ENCODE assay signal across 7 mouse cellular contexts in genomic region chr1:183296465-183296864, GRCm38 (mm10). TPM values are rescaled to one million over a fixed set of nuclear protein-coding genes. Genes with fewer than 3 reads are reported as not detected.
DNase-seq lines count a peak whose midpoint lies in the region; ATAC-seq and TF ChIP-seq lines count a peak whose summit lies in the region.

Gene Aida (plus strand): TSS chr1:183296590.

- in situ Hi-C loops in ES-E14 (cut with MboI; ENCODE audit: low sequenced_read_pairs in 2 of 2, unreplicated experiment in 2 of 2), result no loop called here

- H3K4me3 ChIP-seq in ES-E14 (ENCODE audit: insufficient read depth in 1 of 2, low read depth in 1 of 2, low read length in 2 of 2, poor library complexity in 1 of 2, severe bottlenecking in 1 of 2), result peak within 1 kb of the TSS; percentile 82 to 84
- peak within 1 kb of the TSS; percentile 52 for H3K4me3 ChIP-seq in forebrain, embryonic 13.5 days
- peak within 1 kb of the TSS; percentile 56 for H3K4me3 ChIP-seq in left cerebral cortex, adult 2 months
- peak within 1 kb of the TSS; percentile 95 for H3K4me3 ChIP-seq in spleen, adult 2 months (ENCODE audit: extremely low read depth, insufficient read depth, insufficient read length)

- DNase-seq in ES-E14 (ENCODE audit: low read depth, low spot score), result peak; percentile 30
- peak; percentile 50 to 54 for DNase-seq in adrenal gland, postnatal 36 days
- peak; percentile 55 for DNase-seq in heart, postnatal 4 days
- DNase-seq in left cerebral cortex, adult 2 months (ENCODE audit: extremely low spot score in 1 of 2, low spot score in 2 of 2), result peak; percentile 36 to 46
- DNase-seq in lung, postnatal 25 days (ENCODE audit: low spot score), result peak; percentile 34
- DNase-seq in spleen, adult 2 months (ENCODE audit: low read depth in 1 of 2, low spot score in 2 of 2), result peak in 1 of 2 experiments; percentile 58

- peak within 1 kb of the TSS; percentile 63 for H3K4me2 ChIP-seq in forebrain, embryonic 13.5 days

- no peak; the same call in 1 of the 2 replicates for TF ChIP-seq CTCF in left cerebral cortex, adult 2 months (IDR thresholded peaks at IDR 0.05)
- TF ChIP-seq CTCF in spleen, adult 2 months (IDR thresholded peaks at IDR 0.05; ENCODE audit: extremely low read depth, insufficient read depth, insufficient read length, insufficient replicate concordance), result no peak

- no peaks in the 10 kb centered on the region for H3K36me3 ChIP-seq in ES-E14 (ENCODE audit: control insufficient read depth, insufficient read depth, low read length, poor library complexity, severe bottlenecking)
- H3K36me3 ChIP-seq in forebrain, embryonic 13.5 days (ENCODE audit: poor library complexity, severe bottlenecking), result peaks cover 18% of the 10 kb centered on the region
- H3K36me3 ChIP-seq in spleen, adult 2 months (ENCODE audit: control insufficient read depth, insufficient read depth, low read length), result peaks cover 11% of the 10 kb centered on the region

- H3K27ac ChIP-seq in ES-E14 (ENCODE audit: insufficient read depth, low read depth, low read length, poor library complexity, severe bottlenecking), result peak within 1 kb of the TSS; percentile 73
- H3K27ac ChIP-seq in forebrain, embryonic 13.5 days, result peak within 1 kb of the TSS; percentile 57
- H3K27ac ChIP-seq in left cerebral cortex, adult 2 months, result peak within 1 kb of the TSS; percentile 76
- peak within 1 kb of the TSS; percentile 97 for H3K27ac ChIP-seq in spleen, adult 2 months (ENCODE audit: insufficient read depth, low read length)

- no peaks in the 10 kb centered on the region for H3K27me3 ChIP-seq in forebrain, embryonic 13.5 days
- no peaks in the 10 kb centered on the region for H3K27me3 ChIP-seq in spleen, adult 2 months (ENCODE audit: control insufficient read depth, insufficient read depth, low read length)

- H3K9me3 ChIP-seq in ES-E14 (ENCODE audit: control insufficient read depth, insufficient read depth, low read depth, low read length), result no peaks in the 10 kb centered on the region
- no peaks in the 10 kb centered on the region for H3K9me3 ChIP-seq in forebrain, embryonic 13.5 days (replicated peaks)

- intact Hi-C loops in left cerebral cortex, adult 2 months (cut with DNase I), result loop anchor here (2.0 kb wide), 1 partner anchor 48 kb away; no protein-coding TSS in a partner anchor

- H3K4me1 ChIP-seq in ES-E14 (ENCODE audit: control insufficient read depth in 2 of 2, insufficient read depth in 2 of 2, low read length in 2 of 2, poor library complexity in 1 of 2), result no peaks in the 10 kb centered on the region
- peaks cover 6% of the 10 kb centered on the region; the same call in 1 of the 2 replicates for H3K4me1 ChIP-seq in forebrain, embryonic 13.5 days
- no peaks in the 10 kb centered on the region for H3K4me1 ChIP-seq in spleen, adult 2 months (ENCODE audit: control insufficient read depth, insufficient read depth, insufficient read length)

- under 1% methylated on average over 26 of the region's 26 CpGs for WGBS in forebrain, embryonic 13.5 days
- under 1% methylated on average over 26 of the region's 26 CpGs for WGBS in spleen, adult 2 months

- ATAC-seq in forebrain, embryonic 13.5 days, result peak; percentile 15

- H3K9ac ChIP-seq in ES-E14 (ENCODE audit: insufficient read depth, low read depth, low read length, poor library complexity, severe bottlenecking), result peak within 1 kb of the TSS; percentile 83
- H3K9ac ChIP-seq in forebrain, embryonic 13.5 days, result peak within 1 kb of the TSS; percentile 66

- TF ChIP-seq POLR2A in spleen, adult 2 months (IDR thresholded peaks at IDR 0.05; ENCODE audit: low read depth, low read length), result no peak

TF ChIP-seq in ES-E14, 5 proteins besides CTCF, POLR2A, EP300 and RAD21:
- TF ChIP-seq ZC3H11A (IDR thresholded peaks at IDR 0.05; ENCODE audit: borderline replicate concordance, low read depth, low read length), result no peak
- no peak for TF ChIP-seq HCFC1 (IDR thresholded peaks at IDR 0.05; ENCODE audit: borderline replicate concordance, insufficient read depth, low read length)
- TF ChIP-seq MAFK (IDR thresholded peaks at IDR 0.05; ENCODE audit: insufficient read depth, low read depth, low read length), result no peak
- no peak for TF ChIP-seq CHD2 (IDR thresholded peaks at IDR 0.05; ENCODE audit: low read depth, low read length)
- no peak for TF ChIP-seq ZNF384 (IDR thresholded peaks at IDR 0.05; ENCODE audit: low read depth, low read length)

RNA-seq across cellular contexts. Expression of gene Aida, which starts in this region (rescaled TPM):
- 22.0 and 28.5 TPM in 2 replicates for total RNA-seq in ES-E14 (2012; rRNA removed)
- 10 to 100 TPM; 51.3 to 53.4 TPM for total RNA-seq in adrenal gland, postnatal 36 days (2021)
- 47.3 and 49.5 TPM in 2 replicates for polyA plus RNA-seq in forebrain, embryonic 13.5 days (2015; fragmentation: Nextera tagmentation; extraction: Ambion mirVana)
- 10 to 100 TPM; 40.2 to 41.6 TPM for total RNA-seq in heart, postnatal 4 days (2021)
- 10 to 100 TPM; 51.6 to 56.5 TPM for total RNA-seq in left cerebral cortex, adult 2 months (2021)
- polyA plus RNA-seq in spleen, adult 2 months (2012; rRNA removed), result 12.8 and 13.6 TPM in 2 replicates
